Mouse (Mus musculus): ENCODE data around the gene Icam4. TPM values are rescaled to one million over a fixed set of nuclear protein-coding genes. Genes with fewer than 3 reads are reported as not detected.
"Not testable (repeated sequence)": the region's sequence is repeated elsewhere in the genome, so short reads cannot be mapped to it uniquely, and the experiment has no call there.

Gene Icam4
- polyA plus RNA-seq, 1 experiment from 2014 or later: 0.17 TPM

GRCm38 (mm10) chr9:21000811-21001210 lies 28.4 kb upstream of the Icam4 start:
- H3K27me3 ChIP-seq: no peaks in the 10 kb centered on the region

GRCm38 (mm10) chr9:21001651-21002200 lies 27.4 kb upstream of the Icam4 start:
- 79% methylated on average over 6 of the region's 6 CpGs for WGBS

More at GRCm38 (mm10) chr9:21000811-21001210, 28.4 kb upstream of the Icam4 start:
- Histone ChIP-seq H3K36me3 (ENCODE audit: poor library complexity, severe bottlenecking) (peaks cover 14% of the 10 kb centered on the region), H3K4me1 (peaks cover 11% of the 10 kb centered on the region), H3K4me2 (no peak overlapping the region), H3K27ac (no peak overlapping the region), H3K9me3 (replicated peaks) (no peaks in the 10 kb centered on the region), H3K9ac (no peak overlapping the region), H3K4me3 (no peak overlapping the region)
- no peak for ATAC-seq

GRCm38 (mm10) chr9:21002270-21002626 lies 26.9 kb upstream of the Icam4 start:
- peak overlapping the region; percentile 82 for H3K4me3 ChIP-seq
- H3K9me3 ChIP-seq (replicated peaks): no peaks in the 10 kb centered on the region
- H3K4me1 ChIP-seq: peaks cover 11% of the 10 kb centered on the region
- no peaks in the 10 kb centered on the region for H3K27me3 ChIP-seq
- H3K27ac ChIP-seq: peak overlapping the region; percentile 68
- WGBS: 11% methylated on average over 7 of the region's 7 CpGs
- H3K9ac ChIP-seq: peak overlapping the region; percentile 83
- no peak; the same call in 1 of the 2 replicates for ATAC-seq
- peaks cover 27% of the 10 kb centered on the region for H3K36me3 ChIP-seq (ENCODE audit: poor library complexity, severe bottlenecking)
- peak overlapping the region; percentile 86 for H3K4me2 ChIP-seq

More at GRCm38 (mm10) chr9:21001651-21002200, 27.4 kb upstream of the Icam4 start:
- no peak overlapping the region for H3K9ac ChIP-seq
- H3K9me3 ChIP-seq (replicated peaks): no peaks in the 10 kb centered on the region
- ATAC-seq: no peak
- H3K27ac ChIP-seq: no peak overlapping the region
- no peaks in the 10 kb centered on the region for H3K27me3 ChIP-seq
- peaks cover 22% of the 10 kb centered on the region for H3K36me3 ChIP-seq (ENCODE audit: poor library complexity, severe bottlenecking)
- no peak overlapping the region for H3K4me3 ChIP-seq
- peaks cover 11% of the 10 kb centered on the region for H3K4me1 ChIP-seq
- peak overlapping the region; percentile 86; the same call in 1 of the 2 replicates for H3K4me2 ChIP-seq

- no peaks in the 10 kb centered on the region for H3K27me3 ChIP-seq
- no peaks in the 10 kb centered on the region for H3K9me3 ChIP-seq (replicated peaks)
- H3K4me2 ChIP-seq: peak within 1 kb of the TSS; percentile 86
- H3K27ac ChIP-seq: peak within 1 kb of the TSS; percentile 68
- peak within 1 kb of the TSS; percentile 82 for H3K4me3 ChIP-seq
- H3K36me3 ChIP-seq (ENCODE audit: poor library complexity, severe bottlenecking): peaks cover 33% of the 10 kb centered on the region
- H3K4me1 ChIP-seq: peaks cover 11% of the 10 kb centered on the region
- ATAC-seq: peak; percentile 92
- peak within 1 kb of the TSS; percentile 83 for H3K9ac ChIP-seq
- WGBS: under 1% methylated on average over 72 of the region's 72 CpGs
These were observed 26.3 kb upstream of the Icam4 start, which contains the start of gene Mrpl4 for GRCm38 (mm10) chr9:21002627-21003551. Mrpl4 (plus strand) TSS chr9:21002738.

DNA sequence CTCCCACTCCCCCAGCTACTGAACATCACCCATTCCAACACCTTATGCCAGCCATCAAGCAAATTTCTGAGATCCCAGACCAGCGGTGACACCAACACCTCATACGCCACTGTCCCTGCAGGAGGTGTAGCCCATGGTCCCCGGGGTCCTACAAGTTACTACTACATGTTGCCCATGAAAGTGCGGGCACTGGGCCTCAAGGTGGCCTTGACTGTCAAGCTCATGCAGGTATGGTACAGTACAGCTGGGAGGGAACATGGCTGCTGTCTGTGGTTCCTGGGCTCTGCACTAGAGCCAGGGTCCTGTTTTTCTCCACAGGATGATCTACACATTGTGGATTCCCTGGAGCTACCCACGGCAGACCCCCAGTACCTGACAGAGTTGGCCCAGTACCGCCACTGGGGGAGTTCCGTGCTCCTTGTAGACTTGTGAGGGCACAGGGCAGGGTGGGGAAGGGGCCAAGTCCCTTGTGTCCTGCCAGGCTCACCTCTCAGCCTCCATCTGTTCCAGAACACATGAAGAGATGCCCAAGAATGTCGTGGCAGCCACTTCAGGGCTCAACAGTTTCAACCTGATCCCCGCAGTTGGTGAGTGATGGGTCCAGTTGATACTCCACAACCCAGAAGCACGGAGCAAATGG lies 21.7 kb upstream of the Icam4 start:
- no peak for ATAC-seq
- H3K36me3 ChIP-seq (ENCODE audit: poor library complexity, severe bottlenecking): peaks cover 51% of the 10 kb centered on the region
- H3K4me3 ChIP-seq: no peak overlapping the region
- H3K9ac ChIP-seq: no peak overlapping the region
- H3K4me2 ChIP-seq: no peak overlapping the region
- H3K27ac ChIP-seq: no peak overlapping the region
- 89% methylated on average over 10 of the region's 10 CpGs for WGBS
- no peaks in the 10 kb centered on the region for H3K9me3 ChIP-seq (replicated peaks)
- H3K27me3 ChIP-seq: peaks cover 7% of the 10 kb centered on the region
- peaks cover 8% of the 10 kb centered on the region for H3K4me1 ChIP-seq

DNA sequence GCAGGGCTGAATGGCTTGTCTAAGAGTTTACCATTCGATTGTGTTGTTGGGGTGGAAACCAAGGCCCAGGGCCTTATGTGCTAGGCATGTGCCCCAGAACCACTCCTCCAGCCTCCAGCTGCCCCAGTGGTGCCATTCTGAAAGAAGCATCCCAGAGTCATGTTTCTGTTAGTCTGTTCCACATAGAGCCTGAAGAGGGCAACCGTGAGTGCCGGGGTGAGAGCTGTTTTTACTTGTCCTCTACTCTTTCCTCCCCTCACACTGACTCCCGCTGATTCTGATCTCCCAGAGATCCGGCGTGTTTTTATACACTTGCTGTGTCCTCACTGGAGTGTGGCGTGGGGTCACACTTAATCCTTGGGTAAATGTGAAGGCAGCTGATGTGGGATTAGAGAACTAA lies 21.2 kb upstream of the Icam4 start:
- Histone ChIP-seq H3K4me1 (peaks cover 8% of the 10 kb centered on the region), H3K27me3 (peaks cover 12% of the 10 kb centered on the region), H3K9me3 (replicated peaks) (no peaks in the 10 kb centered on the region), H3K9ac (no peak overlapping the region), H3K27ac (no peak overlapping the region), H3K36me3 (ENCODE audit: poor library complexity, severe bottlenecking) (peaks cover 51% of the 10 kb centered on the region), H3K4me3 (no peak overlapping the region), H3K4me2 (no peak overlapping the region)
- no peak for ATAC-seq
- WGBS: 89% methylated on average over 7 of the region's 7 CpGs

DNA sequence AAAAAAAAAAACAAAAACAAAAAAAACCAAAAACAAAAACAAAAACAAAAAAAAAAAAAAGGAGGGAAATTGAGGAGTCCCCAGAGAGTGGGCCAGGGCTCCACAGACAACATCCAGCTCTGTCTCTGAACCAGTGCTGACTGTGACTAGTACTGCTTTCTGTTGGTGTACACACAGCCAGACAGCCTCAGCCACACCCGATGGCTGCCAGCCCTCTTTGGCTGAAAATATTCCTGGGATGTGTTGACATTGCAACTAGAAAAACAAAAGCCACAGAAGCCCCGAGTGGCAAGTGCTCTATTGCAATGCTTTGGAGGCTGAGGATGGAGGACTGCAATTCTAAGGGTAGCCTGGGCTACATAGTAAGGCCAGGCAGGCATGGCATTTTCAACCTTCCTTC lies 18.8 kb upstream of the Icam4 start:
- H3K4me1 ChIP-seq: peaks cover 4% of the 10 kb centered on the region; the same call in 1 of the 2 replicates
- peaks cover 33% of the 10 kb centered on the region for H3K27me3 ChIP-seq
- 71% methylated on average over 2 of the region's 2 CpGs for WGBS
- no peak for ATAC-seq
- H3K36me3 ChIP-seq (ENCODE audit: poor library complexity, severe bottlenecking): peaks cover 42% of the 10 kb centered on the region
- no peak overlapping the region for H3K4me3 ChIP-seq
- H3K9ac ChIP-seq: no peak overlapping the region
- no peak overlapping the region for H3K4me2 ChIP-seq
- no peak overlapping the region for H3K27ac ChIP-seq
- H3K9me3 ChIP-seq (replicated peaks): no peaks in the 10 kb centered on the region

DNA sequence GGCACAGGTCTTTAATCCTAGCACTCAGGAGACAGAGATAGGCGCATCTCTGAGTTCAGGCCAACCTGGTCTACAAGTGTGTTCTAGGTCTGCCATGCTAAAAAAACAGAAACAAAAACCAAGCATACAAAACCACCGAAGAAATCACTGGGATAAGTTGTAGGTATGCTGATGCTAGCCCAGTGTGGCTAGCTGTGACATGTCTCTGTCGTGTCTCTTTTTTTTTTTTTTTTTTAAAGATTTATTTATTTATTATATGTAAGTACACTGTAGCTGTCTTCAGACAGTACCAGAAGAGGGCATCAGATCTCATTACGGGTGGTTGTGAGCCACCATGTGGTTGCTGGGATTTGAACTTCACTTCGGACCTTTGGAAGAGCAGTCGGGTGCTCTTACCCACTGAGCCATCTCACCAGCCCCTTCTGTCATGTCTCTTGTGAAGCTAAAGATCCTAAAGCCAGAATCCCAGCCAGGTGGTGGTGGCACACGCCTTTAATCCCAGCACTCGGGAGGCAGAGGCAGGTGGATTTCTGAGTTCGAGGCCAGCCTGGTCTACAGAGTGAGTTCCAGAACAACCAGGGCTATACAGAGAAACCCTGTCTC lies 18.1 kb upstream of the Icam4 start:
- not testable (repeated sequence) for H3K9me3 ChIP-seq (replicated peaks); H3K4me3 ChIP-seq; H3K4me2 ChIP-seq; H3K9ac ChIP-seq; H3K27ac ChIP-seq; ATAC-seq
- WGBS: 81% methylated on average over 9 of the region's 9 CpGs
- H3K4me1 ChIP-seq: peaks cover 10% of the 10 kb centered on the region
- peaks cover 39% of the 10 kb centered on the region for H3K27me3 ChIP-seq
- H3K36me3 ChIP-seq (ENCODE audit: poor library complexity, severe bottlenecking): peaks cover 35% of the 10 kb centered on the region

DNA sequence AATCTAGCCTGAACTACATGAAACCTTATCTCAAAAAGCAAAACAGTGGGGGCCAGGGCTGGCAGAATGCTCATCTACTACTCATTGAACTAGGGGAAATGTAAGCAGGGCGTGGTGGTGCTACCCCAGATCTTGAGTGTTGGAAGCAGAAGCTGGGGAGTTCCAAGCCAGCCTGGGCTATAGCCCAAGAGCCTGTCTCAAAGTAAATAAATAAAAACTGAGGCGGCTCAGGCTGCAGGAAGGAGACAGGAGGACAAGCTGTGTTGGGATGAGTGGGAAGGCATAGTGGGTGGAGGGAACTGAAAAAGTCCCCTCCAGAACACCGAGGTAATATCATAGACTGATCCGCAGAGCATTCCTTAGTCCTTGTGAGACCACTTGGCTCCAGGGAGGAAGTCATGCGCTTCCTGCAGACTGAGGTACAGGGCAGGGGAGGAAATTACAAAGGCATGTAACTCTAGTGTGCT lies 17.3 kb upstream of the Icam4 start:
- WGBS: 68% methylated on average over 5 of the region's 5 CpGs

GRCm38 (mm10) chr9:21012368-21012767 lies 16.8 kb upstream of the Icam4 start:
- Histone ChIP-seq H3K4me2 (no peak overlapping the region), H3K4me3 (no peak overlapping the region), H3K27ac (no peak overlapping the region), H3K36me3 (ENCODE audit: poor library complexity, severe bottlenecking) (peaks cover 23% of the 10 kb centered on the region), H3K9ac (no peak overlapping the region), H3K9me3 (replicated peaks) (no peaks in the 10 kb centered on the region), H3K4me1 (peaks cover 10% of the 10 kb centered on the region), H3K27me3 (peaks cover 53% of the 10 kb centered on the region)
- 52% methylated on average over 1 of the region's 1 CpGs for WGBS
- ATAC-seq: no peak

More for the DNA sequence above, 17.3 kb upstream of the Icam4 start:
- H3K9ac ChIP-seq: no peak overlapping the region
- peaks cover 28% of the 10 kb centered on the region for H3K36me3 ChIP-seq (ENCODE audit: poor library complexity, severe bottlenecking)
- H3K27me3 ChIP-seq: peaks cover 48% of the 10 kb centered on the region
- H3K4me1 ChIP-seq: peaks cover 10% of the 10 kb centered on the region
- no peak overlapping the region for H3K4me3 ChIP-seq
- H3K4me2 ChIP-seq: no peak overlapping the region
- ATAC-seq: no peak
- H3K27ac ChIP-seq: no peak overlapping the region
- H3K9me3 ChIP-seq (replicated peaks): no peaks in the 10 kb centered on the region

- H3K9ac ChIP-seq: peak overlapping the region; percentile 49; the same call in 1 of the 2 replicates
- peak overlapping the region; percentile 15 for H3K4me3 ChIP-seq
- peaks cover 72% of the 10 kb centered on the region for H3K27me3 ChIP-seq
- H3K27ac ChIP-seq: no peak overlapping the region
- no peak for ATAC-seq
- H3K4me2 ChIP-seq: peak overlapping the region; percentile 40
- H3K36me3 ChIP-seq (ENCODE audit: poor library complexity, severe bottlenecking): no peaks in the 10 kb centered on the region
- no peaks in the 10 kb centered on the region for H3K9me3 ChIP-seq (replicated peaks)
- 5% methylated on average over 29 of the region's 29 CpGs for WGBS
- peaks cover 10% of the 10 kb centered on the region for H3K4me1 ChIP-seq
These were observed 14.2 kb upstream of the Icam4 start for GRCm38 (mm10) chr9:21014691-21015570.
